Mouse (Mus musculus): Measurements from ENCODE around the gene Ndrg4.

- TF ChIP-seq MAFK (IDR thresholded peaks at IDR 0.05; ENCODE audit: insufficient read depth, low read depth, low read length) (no peak), ZC3H11A (IDR thresholded peaks at IDR 0.05; ENCODE audit: borderline replicate concordance, low read depth, low read length) (no peak), CHD2 (IDR thresholded peaks at IDR 0.05; ENCODE audit: low read depth, low read length) (no peak), HCFC1 (IDR thresholded peaks at IDR 0.05; ENCODE audit: borderline replicate concordance, insufficient read depth, low read length) (no peak)
These were observed 61.8 kb downstream of the Ndrg4 start for GRCm38 (mm10) chr8:95738596-95738995.
